Mouse (Mus musculus): Measurements from ENCODE around the gene Ltbp4. TPM values are rescaled to one million over a fixed set of nuclear protein-coding genes. Genes with fewer than 3 reads are reported as not detected.

Ltbp4 gene
- polyA plus RNA-seq, 1 experiment from 2014 or later: 85.5 TPM

GRCm38 (mm10) chr7:27327500-27327899 is 10.0 kb downstream of the Ltbp4 start:
- no peak overlapping the region for H3K4me3 ChIP-seq (replicated peaks)
- no peaks in the 10 kb centered on the region for H3K9me3 ChIP-seq (replicated peaks)
- 0 out of 2 replicates have a peak, but pooled peaks cover 9% of the 10 kb centered on the region for H3K36me3 ChIP-seq
- H3K4me2 ChIP-seq (replicated peaks): no peak overlapping the region
- H3K9ac ChIP-seq: no peak overlapping the region
- H3K4me1 ChIP-seq: peaks cover 55% of the 10 kb centered on the region
- peaks cover 50% of the 10 kb centered on the region for H3K27me3 ChIP-seq
- 92% methylated on average over 8 of the region's 8 CpGs for WGBS
- ATAC-seq (ENCODE audit: insufficient number of reproducible peaks, low FRiP score, low TSS enrichment, low read depth): no peak
- H3K27ac ChIP-seq (replicated peaks): no peak overlapping the region

- WGBS: 39% methylated on average over 34 of the region's 34 CpGs
- no peak for ATAC-seq (ENCODE audit: insufficient number of reproducible peaks, low FRiP score, low TSS enrichment, low read depth)
- no peak overlapping the region for H3K9ac ChIP-seq
- peak overlapping the region; percentile 29; the same call in 1 of the 2 replicates for H3K4me3 ChIP-seq (replicated peaks)
- H3K4me2 ChIP-seq (replicated peaks): peak overlapping the region; percentile 49
- H3K27me3 ChIP-seq: peaks cover 48% of the 10 kb centered on the region
- no peak overlapping the region for H3K27ac ChIP-seq (replicated peaks)
- H3K9me3 ChIP-seq (replicated peaks): no peaks in the 10 kb centered on the region
- peaks cover 42% of the 10 kb centered on the region for H3K4me1 ChIP-seq
- 0 out of 2 replicates have a peak, but pooled peaks cover 9% of the 10 kb centered on the region for H3K36me3 ChIP-seq
Observed at GRCm38 (mm10) chr7:27326101-27326880, 11.2 kb downstream of the Ltbp4 start.

GRCm38 (mm10) chr7:27325697-27326096 is 11.8 kb downstream of the Ltbp4 start:
- Histone ChIP-seq H3K4me2 (replicated peaks) (peak overlapping the region; percentile 49), H3K27ac (replicated peaks) (no peak overlapping the region), H3K4me1 (peaks cover 36% of the 10 kb centered on the region), H3K27me3 (peaks cover 44% of the 10 kb centered on the region), H3K4me3 (replicated peaks) (peak overlapping the region; percentile 29), H3K9me3 (replicated peaks) (no peaks in the 10 kb centered on the region), H3K9ac (no peak overlapping the region), H3K36me3 (0 out of 2 replicates have a peak, but pooled peaks cover 9% of the 10 kb centered on the region)
- WGBS: 9% methylated on average over 24 of the region's 24 CpGs
- ATAC-seq (ENCODE audit: insufficient number of reproducible peaks, low FRiP score, low TSS enrichment, low read depth): no peak

- Histone ChIP-seq H3K27ac (replicated peaks) (no peak overlapping the region), H3K36me3 (0 out of 2 replicates have a peak, but pooled peaks cover 9% of the 10 kb centered on the region), H3K9me3 (replicated peaks) (no peaks in the 10 kb centered on the region), H3K4me1 (peaks cover 29% of the 10 kb centered on the region), H3K9ac (no peak overlapping the region), H3K4me2 (replicated peaks) (no peak overlapping the region), H3K4me3 (replicated peaks) (no peak overlapping the region), H3K27me3 (peaks cover 42% of the 10 kb centered on the region)
- ATAC-seq (ENCODE audit: insufficient number of reproducible peaks, low FRiP score, low TSS enrichment, low read depth): no peak
- 58% methylated on average over 17 of the region's 20 CpGs for WGBS
Observed at GRCm38 (mm10) chr7:27324928-27325327, 12.6 kb downstream of the Ltbp4 start.

GRCm38 (mm10) chr7:27324161-27324560 is 13.3 kb downstream of the Ltbp4 start:
- WGBS: 95% methylated on average over 11 of the region's 11 CpGs
- Histone ChIP-seq H3K9me3 (replicated peaks) (no peaks in the 10 kb centered on the region), H3K9ac (no peak overlapping the region), H3K4me3 (replicated peaks) (no peak overlapping the region), H3K4me1 (peaks cover 21% of the 10 kb centered on the region), H3K27me3 (peaks cover 38% of the 10 kb centered on the region), H3K27ac (replicated peaks) (no peak overlapping the region), H3K36me3 (0 out of 2 replicates have a peak, but pooled peaks cover 13% of the 10 kb centered on the region), H3K4me2 (replicated peaks) (no peak overlapping the region)
- no peak for ATAC-seq (ENCODE audit: insufficient number of reproducible peaks, low FRiP score, low TSS enrichment, low read depth)

- Histone ChIP-seq H3K27me3 (peaks cover 28% of the 10 kb centered on the region), H3K9me3 (replicated peaks) (no peaks in the 10 kb centered on the region), H3K4me3 (replicated peaks) (no peak overlapping the region), H3K9ac (no peak overlapping the region), H3K36me3 (peaks cover 20% of the 10 kb centered on the region; the same call in 1 of the 2 replicates), H3K27ac (replicated peaks) (no peak overlapping the region), H3K4me2 (replicated peaks) (no peak overlapping the region), H3K4me1 (peaks cover 14% of the 10 kb centered on the region)
- 96% methylated on average over 5 of the region's 5 CpGs for WGBS
- ATAC-seq (ENCODE audit: insufficient number of reproducible peaks, low FRiP score, low TSS enrichment, low read depth): no peak
Observed at GRCm38 (mm10) chr7:27323001-27323400, 14.5 kb downstream of the Ltbp4 start.

- H3K9me3 ChIP-seq (replicated peaks): no peaks in the 10 kb centered on the region
- H3K9ac ChIP-seq: no peak overlapping the region
- H3K4me1 ChIP-seq: peaks cover 14% of the 10 kb centered on the region
- no peak for ATAC-seq (ENCODE audit: insufficient number of reproducible peaks, low FRiP score, low TSS enrichment, low read depth)
- H3K27me3 ChIP-seq: peaks cover 21% of the 10 kb centered on the region
- no peak overlapping the region for H3K27ac ChIP-seq (replicated peaks)
- peaks cover 25% of the 10 kb centered on the region; the same call in 1 of the 2 replicates for H3K36me3 ChIP-seq
- H3K4me3 ChIP-seq (replicated peaks): no peak overlapping the region
- 21% methylated on average over 13 of the region's 13 CpGs for WGBS
- no peak overlapping the region for H3K4me2 ChIP-seq (replicated peaks)
Observed at GRCm38 (mm10) chr7:27322291-27322690, 15.2 kb downstream of the Ltbp4 start.

- Histone ChIP-seq H3K9ac (no peak overlapping the region), H3K4me1 (no peaks in the 10 kb centered on the region), H3K27ac (replicated peaks) (no peak overlapping the region), H3K4me3 (replicated peaks) (no peak overlapping the region), H3K9me3 (replicated peaks) (no peaks in the 10 kb centered on the region), H3K27me3 (no peaks in the 10 kb centered on the region), H3K36me3 (peaks cover 23% of the 10 kb centered on the region; the same call in 1 of the 2 replicates), H3K4me2 (replicated peaks) (no peak overlapping the region)
- 90% methylated on average over 22 of the region's 22 CpGs for WGBS
- no peak for ATAC-seq (ENCODE audit: insufficient number of reproducible peaks, low FRiP score, low TSS enrichment, low read depth)
Observed at GRCm38 (mm10) chr7:27319411-27319810, 18.1 kb downstream of the Ltbp4 start.

- Histone ChIP-seq H3K9ac (no peak overlapping the region), H3K27me3 (peaks cover 3% of the 10 kb centered on the region; the same call in 1 of the 2 replicates), H3K36me3 (peaks cover 40% of the 10 kb centered on the region), H3K4me2 (replicated peaks) (no peak overlapping the region), H3K27ac (replicated peaks) (0 out of 2 replicates have a peak overlapping the region, but pooled peaks have one; percentile 18), H3K4me1 (no peaks in the 10 kb centered on the region), H3K4me3 (replicated peaks) (no peak overlapping the region), H3K9me3 (replicated peaks) (peaks cover 11% of the 10 kb centered on the region; the same call in 1 of the 2 replicates)
- WGBS: 13% methylated on average over 7 of the region's 7 CpGs
- ATAC-seq (ENCODE audit: insufficient number of reproducible peaks, low FRiP score, low TSS enrichment, low read depth): peak; percentile 73; the same call in 1 of the 2 replicates
Observed at GRCm38 (mm10) chr7:27315958-27316357, 21.5 kb downstream of the Ltbp4 start.

GRCm38 (mm10) chr7:27314393-27314792 is 23.1 kb downstream of the Ltbp4 start:
- no peak overlapping the region for H3K9ac ChIP-seq
- H3K27ac ChIP-seq (replicated peaks): no peak overlapping the region
- no peak overlapping the region for H3K4me3 ChIP-seq (replicated peaks)
- H3K36me3 ChIP-seq: peaks cover 38% of the 10 kb centered on the region
- no peak overlapping the region for H3K4me2 ChIP-seq (replicated peaks)
- H3K9me3 ChIP-seq (replicated peaks): peaks cover 11% of the 10 kb centered on the region; the same call in 1 of the 2 replicates
- peaks cover 5% of the 10 kb centered on the region; the same call in 1 of the 2 replicates for H3K27me3 ChIP-seq
- H3K4me1 ChIP-seq: peaks cover 8% of the 10 kb centered on the region; the same call in 1 of the 2 replicates
- ATAC-seq (ENCODE audit: insufficient number of reproducible peaks, low FRiP score, low TSS enrichment, low read depth): no peak
- 93% methylated on average over 3 of the region's 3 CpGs for WGBS

GRCm38 (mm10) chr7:27311651-27312284 is 25.7 kb downstream of the Ltbp4 start:
- no peak for ATAC-seq (ENCODE audit: insufficient number of reproducible peaks, low FRiP score, low TSS enrichment, low read depth)
- peaks cover 14% of the 10 kb centered on the region for H3K4me1 ChIP-seq
- WGBS: 90% methylated on average over 12 of the region's 12 CpGs
- no peak overlapping the region for H3K9ac ChIP-seq
- H3K4me2 ChIP-seq (replicated peaks): no peak overlapping the region
- peaks cover 25% of the 10 kb centered on the region for H3K36me3 ChIP-seq
- no peak overlapping the region for H3K27ac ChIP-seq (replicated peaks)
- H3K9me3 ChIP-seq (replicated peaks): peaks cover 11% of the 10 kb centered on the region; the same call in 1 of the 2 replicates
- no peak overlapping the region for H3K4me3 ChIP-seq (replicated peaks)
- H3K27me3 ChIP-seq: peaks cover 5% of the 10 kb centered on the region; the same call in 1 of the 2 replicates
